Mouse (Mus musculus): Measurements from ENCODE around the gene Lta.
A peak's percentile ranks its signal among the peaks of the same experiment; 100 is the strongest.

Gene Lta

DNA sequence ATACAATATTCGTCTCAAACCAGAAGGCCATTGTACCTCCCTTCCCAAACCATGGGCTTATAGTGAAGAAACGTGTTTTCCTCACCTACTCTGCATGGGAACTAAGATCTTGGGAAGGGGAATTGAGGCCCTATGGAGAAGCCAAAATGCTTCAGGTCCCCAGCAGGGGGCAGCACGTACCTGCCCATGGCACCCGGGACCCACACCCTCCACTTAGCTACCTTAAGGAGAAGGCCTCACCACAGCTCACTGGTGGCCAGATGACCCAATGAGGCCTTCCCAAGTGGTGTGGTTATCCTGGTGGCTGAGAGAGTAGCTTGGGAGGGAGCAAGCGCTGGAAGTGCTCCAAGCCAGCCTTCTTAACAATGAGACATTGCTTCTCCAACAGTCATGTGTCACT lies 26.6 kb downstream of the Lta start:
- DNase-seq (ENCODE audit: low spot score): no peak

DNA sequence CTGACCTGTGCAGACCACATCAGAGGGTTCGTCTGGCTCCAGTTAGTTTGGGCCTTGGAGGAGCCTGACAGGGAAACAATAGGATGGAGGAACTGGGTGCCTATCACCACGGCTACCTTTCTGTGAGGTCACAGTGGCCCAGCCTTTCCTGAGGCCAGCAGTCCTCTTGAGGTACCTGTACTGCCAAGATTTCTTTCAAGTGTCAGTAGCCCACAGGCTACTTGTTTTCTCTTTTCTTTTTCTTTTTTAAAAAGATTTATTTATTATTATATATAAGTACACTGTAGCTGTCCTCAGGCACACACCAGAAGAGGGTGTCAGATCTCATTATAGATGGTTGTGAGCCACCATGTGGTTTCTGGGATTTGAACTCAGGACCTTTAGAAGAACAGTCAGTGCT lies 29.2 kb downstream of the Lta start, which contains the start of gene Aif1:
Aif1 (minus strand) TSS at position 101 of the 400 bp plus-strand sequence.
- no peak for DNase-seq (ENCODE audit: low spot score)

DNA sequence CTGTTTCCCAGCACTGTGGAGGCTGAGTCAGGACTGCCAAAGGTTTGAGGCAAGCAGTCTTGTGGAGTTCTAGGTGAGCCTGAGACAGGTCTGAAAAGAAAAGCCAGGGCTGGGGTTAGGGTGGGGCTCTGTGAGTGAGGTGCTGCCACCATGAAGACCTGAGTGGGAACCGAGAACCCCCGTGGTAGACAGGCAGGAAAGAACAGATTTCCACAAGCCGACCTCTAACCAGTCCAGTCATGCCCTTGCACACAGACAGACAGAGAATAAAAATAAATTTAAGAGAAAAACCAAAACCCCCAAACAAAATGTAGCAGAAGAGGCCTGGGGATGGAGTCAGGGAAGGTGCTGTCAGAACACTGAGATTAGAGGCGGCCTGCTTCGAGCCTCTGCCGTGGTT lies 29.8 kb downstream of the Lta start:
- DNase-seq (ENCODE audit: low spot score): no peak

DNA sequence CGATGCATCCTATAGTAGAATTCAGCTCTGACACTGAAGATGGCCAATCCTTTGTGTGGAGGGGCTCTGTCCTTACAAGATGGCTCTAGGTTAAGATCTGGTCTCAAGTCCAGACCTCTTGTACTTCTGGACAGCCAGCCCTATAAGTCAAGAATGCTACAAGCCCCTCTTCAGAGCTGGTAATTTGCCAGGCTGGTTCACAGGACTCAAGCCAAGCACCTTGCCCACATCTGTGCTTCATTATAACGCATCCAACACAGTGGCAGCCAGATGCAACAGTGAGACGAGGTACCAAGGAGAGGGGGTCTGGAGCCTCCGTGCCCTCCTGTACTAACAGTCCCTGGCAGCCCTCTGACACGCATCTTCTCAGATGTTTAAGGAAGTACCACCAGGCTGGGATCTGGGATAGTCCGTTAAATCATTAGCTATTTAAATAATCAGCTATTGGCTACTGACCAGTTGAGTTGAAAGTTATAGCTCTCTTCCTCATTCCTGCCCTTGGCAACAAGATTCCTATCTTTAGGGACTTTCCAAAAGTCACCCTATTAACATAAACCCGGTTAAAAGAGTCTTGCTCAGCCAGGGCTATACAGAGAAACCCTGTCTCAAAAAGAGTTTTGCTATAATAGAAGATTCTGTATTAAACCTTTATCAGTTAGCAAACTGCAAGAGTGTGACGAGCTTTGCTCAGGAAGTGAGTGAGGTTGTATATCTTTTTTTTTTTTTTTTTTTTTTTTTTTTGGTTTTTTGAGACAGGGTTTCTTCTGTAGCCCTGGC lies 30.8 kb downstream of the Lta start:
- no peak for DNase-seq (ENCODE audit: low spot score)

DNA sequence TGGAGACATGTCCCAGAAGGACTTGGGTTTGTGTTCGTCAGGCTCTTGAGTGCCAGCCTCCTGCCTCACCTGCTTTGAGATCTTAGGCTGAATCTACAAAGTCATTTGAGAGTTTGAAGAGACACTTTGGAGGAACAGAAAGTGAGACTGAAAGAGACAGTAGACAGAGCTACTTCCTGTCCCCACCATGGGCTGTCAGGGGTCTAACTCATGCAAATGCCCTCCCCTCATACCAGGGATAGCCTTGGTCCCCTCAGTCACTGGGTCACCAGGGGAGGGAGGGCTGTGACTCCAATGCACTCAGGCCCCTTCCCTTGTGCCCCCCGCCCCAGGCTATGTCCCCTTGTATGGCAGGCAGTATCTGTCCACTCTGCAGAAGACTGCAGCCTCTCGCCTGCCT lies 31.8 kb downstream of the Lta start:
- DNase-seq (ENCODE audit: low spot score): no peak

DNA sequence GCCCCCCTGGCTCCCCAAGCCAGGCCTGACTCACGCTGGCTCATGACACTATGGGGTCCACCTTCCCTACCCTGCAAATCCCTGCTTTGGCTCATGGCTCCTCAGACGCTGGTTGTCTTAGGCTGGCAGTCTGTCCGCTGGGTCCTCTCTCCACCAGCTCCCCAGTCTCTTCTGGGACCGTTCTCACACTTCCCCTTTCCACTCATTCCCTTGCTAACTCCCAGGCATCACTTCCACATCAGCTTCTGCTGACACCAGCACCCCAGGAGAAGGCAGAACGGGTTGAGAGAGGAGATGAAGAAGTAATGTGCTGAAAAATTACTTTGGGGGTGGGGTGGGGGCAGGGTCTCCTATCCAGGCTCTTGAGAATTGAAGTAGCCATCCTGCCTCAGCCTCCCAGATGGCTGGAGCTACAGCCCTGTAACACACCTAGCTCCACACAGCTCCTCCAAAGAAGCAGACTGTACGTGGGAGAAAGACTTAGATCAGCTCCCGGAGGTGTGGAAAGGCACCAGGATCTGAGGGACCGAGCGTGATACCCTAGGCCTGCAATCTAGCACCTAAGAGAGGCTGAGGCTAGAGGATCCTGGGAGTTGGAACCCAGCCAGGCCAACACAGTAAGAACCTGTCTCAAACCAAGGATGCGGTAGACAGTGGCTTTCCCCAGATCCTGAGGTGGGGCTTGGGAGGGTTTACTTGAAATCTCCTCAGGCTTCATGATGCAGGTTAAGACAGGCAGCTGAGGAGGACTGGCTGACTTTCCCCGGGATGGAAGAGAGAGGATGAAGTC lies 32.5 kb downstream of the Lta start:
- no peak for DNase-seq (ENCODE audit: low spot score)

DNA sequence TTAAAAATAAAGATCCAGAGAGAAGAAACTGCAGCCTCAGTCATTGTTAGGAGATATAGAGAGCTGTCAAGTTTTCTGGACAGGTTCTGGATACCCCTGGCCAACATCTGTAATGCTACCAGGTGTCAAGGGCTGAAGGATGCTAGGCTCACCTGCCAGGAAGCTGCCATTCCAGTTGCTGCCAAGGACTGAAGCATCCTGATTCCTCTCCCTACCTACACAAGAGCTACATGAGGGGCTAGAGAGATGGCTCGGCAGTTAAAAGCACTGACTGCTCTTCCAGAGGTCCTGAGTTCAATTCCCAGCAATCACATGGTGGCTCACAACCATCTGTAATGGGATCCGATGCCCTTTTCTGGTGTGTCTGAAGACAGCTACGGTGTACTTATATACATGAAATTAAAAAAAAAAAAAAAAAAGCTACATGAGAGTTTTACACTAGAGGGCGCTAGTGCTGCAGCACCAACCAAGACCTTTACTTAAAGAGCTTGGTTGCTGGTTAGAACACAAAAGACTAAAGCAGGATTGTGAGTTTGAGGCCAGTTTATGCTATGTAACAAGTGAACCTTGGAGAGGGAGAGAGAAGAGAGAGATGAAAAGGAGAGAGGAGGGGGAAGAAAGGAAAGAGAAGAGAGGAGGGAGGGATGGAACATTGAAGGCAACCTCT lies 36.5 kb downstream of the Lta start:
- no peak for DNase-seq (ENCODE audit: low spot score)

DNA sequence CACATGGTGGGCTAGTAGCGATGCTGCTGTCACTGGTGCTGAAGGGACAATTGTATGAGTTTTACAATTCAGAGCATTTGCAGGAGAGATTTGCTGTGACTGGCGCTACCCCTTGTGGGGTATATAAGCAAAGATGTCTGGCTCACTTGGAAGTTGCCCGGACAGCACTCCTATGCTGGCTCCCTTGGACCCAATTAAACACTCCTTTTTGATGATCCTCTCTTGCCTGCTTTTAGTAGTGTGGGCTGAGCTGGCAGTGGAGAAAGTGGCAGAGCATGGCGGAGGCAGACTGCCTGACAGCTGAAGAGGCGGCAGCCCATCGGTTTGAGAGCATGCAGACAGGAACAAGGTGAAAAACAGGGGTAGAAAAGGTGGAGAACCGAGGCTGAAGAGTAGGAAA lies 37.4 kb downstream of the Lta start:
- no peak for DNase-seq (ENCODE audit: low spot score)

DNA sequence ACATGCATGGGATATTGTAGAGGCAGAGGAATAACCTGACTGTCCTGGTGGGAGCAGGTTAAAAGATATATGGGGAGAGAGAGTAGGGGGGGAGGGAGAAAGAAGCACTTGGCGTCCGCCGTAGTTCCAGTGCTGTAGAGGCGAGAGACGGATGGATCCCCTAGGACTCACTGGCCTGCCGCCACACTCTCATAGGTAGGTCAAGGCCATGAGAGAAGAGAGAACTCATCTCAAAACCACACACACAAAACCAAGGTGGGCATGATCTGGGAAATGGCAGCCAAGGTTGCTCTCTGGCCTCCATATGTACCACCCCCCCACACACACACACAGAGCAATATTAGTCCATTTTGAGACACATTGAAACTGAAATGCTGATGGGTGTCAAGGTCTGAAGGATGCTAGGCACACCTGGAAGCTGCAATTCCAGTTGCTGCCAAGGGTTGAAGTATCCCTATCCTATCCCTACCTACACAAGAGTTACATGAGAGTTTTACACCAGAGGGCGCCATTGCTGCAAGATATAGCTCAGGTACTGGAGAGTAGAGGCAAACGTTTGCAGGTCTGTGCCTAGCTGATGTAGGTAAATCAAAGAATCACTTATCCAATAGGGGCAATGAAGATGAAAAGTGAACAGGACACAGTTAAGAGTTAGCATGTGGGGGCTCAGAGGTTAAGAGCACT lies 38.7 kb downstream of the Lta start:
- DNase-seq (ENCODE audit: low spot score): no peak

DNA sequence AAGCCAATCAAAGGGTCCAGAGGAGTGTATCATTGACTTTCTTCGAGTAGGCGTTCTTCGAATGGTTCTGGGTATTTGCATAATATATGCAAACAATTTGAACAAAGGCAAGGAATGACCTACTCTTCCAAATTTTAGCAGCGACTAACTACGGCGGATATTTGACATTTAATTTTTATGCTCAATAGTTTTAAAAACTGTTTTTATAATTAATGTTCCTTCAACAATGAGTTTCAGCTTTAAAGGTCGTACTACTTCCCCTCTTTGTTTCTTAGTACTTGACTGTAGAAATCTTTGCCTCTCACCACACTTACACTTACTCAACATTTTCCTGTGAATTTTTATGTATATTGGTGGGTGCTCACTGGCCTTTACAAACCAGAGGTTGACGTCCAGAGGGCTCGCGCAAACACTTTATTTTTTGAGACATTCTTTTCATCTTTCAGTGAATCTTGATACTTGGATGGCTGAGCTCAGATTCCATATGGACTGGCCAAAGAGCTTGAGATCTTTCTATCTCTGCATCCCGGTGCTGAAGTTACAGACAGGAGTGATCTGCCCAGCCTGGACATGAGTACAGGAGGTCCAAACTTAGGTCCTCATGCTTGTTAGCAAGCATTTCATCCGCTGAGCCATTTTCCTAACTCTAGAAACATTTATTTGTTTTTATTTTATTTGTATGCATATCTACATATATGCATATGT lies 39.5 kb downstream of the Lta start:
- DNase-seq (ENCODE audit: low spot score): no peak

DNA sequence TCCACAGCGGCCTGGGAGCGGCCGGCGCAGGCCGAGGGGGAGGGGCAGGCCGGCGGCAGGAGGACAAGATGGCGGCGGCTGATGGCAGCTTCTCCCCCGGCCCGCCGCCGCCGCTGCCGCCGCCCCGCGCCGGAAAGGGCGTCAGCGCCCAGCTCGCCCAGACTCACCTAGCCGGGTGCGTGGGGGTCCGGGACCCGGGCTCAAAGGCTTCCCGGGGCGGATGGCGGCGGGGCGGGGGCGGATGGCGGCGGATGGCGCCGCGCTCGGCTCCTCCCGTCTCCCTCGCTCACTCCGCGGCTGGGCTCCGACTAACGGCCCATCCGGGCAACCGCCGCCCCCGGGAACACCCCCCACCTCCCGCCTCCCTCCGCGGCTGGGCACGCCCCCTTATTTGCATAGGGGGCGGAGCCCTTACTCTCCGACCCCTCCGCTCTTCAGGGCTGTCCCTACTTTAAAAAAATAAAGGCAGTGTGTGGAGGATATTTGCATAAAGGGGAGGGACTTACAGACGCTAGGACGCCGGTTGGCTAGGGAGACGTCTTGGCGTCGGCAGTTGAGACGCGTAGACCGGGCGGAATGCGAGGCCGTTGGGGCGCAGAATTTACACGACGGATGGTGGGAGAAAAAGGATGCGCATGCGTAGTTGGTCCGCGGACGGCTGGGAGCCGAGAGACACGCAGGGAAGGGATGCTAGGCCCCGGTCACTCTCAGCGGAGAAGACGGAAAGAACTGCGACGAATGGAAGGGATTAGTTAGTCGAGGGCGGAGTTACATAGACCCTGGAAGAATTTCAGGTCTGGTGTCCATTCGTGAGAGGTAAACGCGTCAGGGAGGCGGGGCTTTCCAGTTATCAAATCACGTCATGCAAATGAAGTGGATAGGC lies 40.3 kb downstream of the Lta start, which contains the start of gene Prrc2a:
Prrc2a (minus strand) TSS at position 330 of the 883 bp plus-strand sequence.
- peak; percentile 100 for DNase-seq (ENCODE audit: low spot score)

DNA sequence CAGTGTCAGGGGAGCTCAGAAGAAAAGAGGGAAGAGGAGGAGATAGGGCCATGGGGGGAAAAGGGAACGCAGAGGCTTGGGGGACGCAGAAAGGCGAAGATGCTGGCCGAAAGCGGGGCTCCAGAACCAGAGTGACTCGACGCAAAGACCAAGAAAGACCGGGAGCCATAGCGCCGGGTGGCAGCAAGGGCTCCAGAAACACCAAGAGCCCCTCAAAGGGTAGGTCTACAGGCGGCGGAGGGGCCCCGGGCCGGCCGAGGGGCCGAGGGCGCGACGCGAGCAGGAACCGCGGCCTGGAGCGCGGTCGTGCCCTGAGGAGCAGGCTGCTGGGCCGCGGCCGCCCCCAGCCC lies 41.0 kb downstream of the Lta start:
- no peak for DNase-seq (ENCODE audit: low spot score)

DNA sequence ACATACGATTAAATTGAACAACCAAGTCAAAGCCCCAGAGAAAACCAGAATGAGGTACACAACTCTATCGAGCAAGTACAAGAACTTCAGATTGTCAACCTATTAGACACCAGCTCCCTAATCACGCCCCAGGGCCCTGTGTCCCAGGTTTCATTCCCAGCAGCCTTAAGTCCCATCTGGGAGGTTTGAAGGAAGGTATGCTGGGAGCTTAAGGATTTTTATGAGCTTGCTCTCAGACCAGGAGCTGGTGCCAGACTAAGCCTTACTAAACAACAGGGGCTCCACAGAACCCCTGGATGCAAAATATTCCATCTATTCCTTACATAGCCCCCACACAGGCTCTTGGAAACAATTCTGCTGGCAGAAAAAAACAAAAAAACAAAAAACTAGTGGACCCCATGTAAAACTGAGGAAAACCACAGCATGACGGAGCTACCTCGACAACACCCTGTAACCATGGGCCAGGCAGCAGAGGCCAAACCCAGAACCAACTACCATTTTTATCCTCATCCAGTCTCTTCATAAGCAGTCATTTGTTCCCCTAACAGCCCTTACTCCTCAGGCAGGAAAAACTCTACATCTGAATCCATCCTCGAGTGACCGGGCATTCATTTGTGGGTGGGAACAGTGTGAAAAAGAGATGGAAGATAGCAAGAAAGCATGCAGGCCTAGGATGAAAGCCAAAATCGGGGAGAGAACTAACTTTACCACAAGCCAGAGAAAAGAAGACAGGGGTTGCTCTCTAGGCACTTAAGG lies 41.6 kb downstream of the Lta start:
- DNase-seq (ENCODE audit: low spot score): no peak

DNA sequence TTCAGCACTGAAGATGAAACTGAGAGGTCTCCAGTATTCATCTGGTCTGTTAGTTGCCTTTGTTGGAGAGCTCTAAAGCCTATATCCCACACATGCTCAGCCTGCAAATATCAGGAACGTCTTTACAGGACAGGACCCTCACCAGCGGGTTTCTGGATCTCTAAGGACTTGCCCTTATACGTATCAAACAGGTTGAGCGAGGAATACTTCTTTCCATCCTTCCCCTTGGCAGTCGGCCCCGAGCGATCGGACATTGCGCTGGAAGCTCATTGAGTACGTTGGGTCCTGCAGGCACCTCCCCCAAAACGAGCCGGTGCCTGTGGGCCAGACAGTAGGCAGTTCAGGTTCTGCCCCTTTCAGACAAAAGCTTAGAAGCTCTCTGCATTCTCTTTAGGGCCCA lies 42.4 kb downstream of the Lta start:
- DNase-seq (ENCODE audit: low spot score): no peak

DNA sequence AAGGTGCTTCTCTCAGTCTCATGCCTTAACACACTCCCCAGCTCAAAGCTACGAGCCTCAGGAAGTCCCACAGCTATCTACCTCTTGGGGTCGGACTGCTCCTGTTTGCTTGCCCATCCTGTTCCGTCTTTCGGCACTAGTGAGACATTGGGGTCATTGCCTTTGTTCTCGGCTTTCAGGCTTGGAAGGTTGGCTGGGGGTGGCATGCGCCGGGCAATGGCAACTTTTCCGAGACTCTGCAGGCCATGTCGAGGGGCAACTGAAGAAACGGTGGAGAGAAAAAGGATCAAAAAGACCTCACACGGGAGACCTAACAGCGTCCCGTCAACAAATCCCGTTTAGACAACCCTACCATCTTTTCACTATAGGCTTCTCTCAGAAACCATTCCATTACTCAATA lies 43.0 kb downstream of the Lta start:
- DNase-seq (ENCODE audit: low spot score): no peak

DNA sequence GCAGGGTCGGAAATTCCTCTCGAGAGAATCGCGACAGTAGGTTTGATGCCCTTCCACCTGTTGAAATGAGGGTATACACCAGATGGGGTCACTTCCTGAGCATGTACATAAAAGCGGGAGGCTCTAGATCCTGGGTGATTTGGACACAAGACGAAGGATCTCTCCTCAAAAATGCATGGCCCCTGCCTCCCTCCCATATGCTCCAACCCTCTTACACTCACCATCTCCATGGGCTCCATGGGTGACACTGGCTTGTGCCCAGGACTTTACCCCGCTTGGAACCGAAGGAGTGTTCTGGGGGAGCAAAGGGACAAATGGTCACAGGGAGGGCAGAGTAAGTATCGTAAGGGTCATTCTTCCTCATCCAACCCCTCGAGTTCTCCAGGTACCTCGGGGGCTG lies 43.7 kb downstream of the Lta start:
- no peak for DNase-seq (ENCODE audit: low spot score)

DNA sequence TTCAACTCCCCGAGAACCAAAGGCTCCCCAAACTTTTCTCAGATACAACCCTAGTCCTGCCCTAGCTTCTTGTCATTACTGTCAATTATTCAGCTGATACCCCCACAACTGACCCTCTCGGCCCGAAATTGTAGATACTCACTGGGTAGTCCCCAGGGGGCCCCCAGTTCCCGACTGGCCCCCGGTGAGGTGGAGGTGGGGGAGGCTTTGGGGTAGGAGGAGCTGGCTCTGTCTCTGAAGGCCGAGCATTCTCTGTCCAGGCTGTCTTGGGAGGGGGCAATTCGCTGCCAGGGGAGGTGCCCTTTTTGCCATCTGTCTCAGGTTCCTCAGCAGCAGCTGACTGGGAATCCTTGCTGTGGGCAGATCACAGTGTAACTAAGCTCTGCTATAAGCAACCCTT lies 45.5 kb downstream of the Lta start:
- no peak for DNase-seq (ENCODE audit: low spot score)

DNA sequence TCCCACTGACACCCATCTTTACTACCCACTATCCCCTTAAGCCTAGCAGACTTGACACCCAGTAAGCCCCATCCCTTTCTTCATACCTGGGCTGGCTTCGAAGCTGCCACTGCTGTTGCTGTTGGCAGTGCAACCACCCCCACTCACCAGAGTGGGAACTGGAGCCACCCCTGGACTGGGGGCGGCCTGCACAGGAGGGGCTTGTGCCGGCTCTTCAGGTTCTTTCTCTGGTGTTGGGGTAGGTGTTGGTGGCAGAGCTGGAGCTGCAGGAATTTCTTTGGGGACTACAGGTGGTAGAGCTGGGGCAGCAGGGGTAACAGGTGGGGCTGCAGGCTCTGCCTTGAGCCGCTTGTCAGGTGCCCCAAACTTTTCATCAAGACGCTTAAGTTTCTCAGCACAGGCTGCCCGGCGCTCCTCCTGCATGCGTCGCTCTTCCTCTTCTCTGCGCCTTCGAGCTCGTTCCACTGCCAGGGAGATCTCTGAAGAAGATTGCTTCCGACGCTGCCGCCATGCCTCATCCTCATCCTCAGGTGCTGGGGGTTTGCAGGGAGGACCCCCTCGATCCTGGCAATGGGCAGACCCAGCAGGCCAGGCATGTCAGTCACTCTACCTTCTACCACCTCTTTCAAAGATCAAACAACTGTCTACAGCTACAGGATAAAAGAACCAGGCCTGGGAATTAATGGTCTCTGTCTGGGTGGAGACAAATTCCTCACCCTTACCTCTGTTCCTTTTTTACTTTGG lies 46.1 kb downstream of the Lta start:
- DNase-seq (ENCODE audit: low spot score): no peak

DNA sequence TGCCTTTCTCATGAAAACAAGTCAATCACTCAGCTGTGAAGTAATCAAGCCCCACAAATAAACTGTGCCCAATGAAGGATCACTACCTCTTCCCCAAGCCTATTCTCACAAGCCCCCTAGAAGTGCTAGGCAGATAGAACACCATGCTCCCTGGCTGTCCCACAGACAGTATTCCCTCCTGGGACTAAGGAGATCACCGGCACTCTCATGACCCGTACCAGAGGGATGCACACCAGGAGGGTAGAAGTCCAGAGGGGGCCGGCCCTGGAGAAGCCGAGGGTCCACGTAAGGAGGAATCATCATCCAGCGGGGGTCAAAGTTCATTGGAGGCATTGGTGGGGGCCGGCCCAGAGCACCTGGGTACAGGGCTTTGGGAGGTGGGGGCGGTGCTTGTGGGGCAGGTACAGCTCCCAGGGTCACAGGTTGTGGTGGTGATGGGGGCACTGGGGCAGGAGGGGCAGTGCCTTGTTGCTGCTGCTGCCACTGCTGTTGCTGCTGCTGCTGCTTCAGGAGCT lies 47.4 kb downstream of the Lta start:
- DNase-seq (ENCODE audit: low spot score): no peak

Measured in testis, postnatal 14 days (tissue).